Mouse (Mus musculus) ES-E14 (cell line): ENCODE results near the gene Mras. TPM values are rescaled to one million over a fixed set of nuclear protein-coding genes. Genes with fewer than 3 reads are reported as not detected.

ENCODE experiments used
- DNase-seq: peaks from one replicate; pipeline ENCODE4 v3.0.0-alpha.2; 2013; ENCODE audit warnings: low read depth, low spot score
- H3K27ac ChIP-seq: 2 replicates; pipeline ENCODE4 v1.5.1; 2012; ENCODE audit warnings: low read depth, mild to moderate bottlenecking, low read length, moderate library complexity, mixed read lengths; ENCODE audit not compliant: poor library complexity, insufficient read depth, severe bottlenecking
- H3K36me3 ChIP-seq: 2 replicates; pipeline ENCODE4 v1.6.1; 2012; ENCODE audit warnings: mild to moderate bottlenecking, low read length, moderate library complexity, mixed read lengths; ENCODE audit not compliant: control insufficient read depth, poor library complexity, insufficient read depth, severe bottlenecking
- H3K4me1 ChIP-seq, 2 experiments: fragments of 150-350 bp in 1 of 2; sonication (generic) in 1 of 2; 2 replicates each; pipeline ENCODE4 v1.6.1; 2012; ENCODE audit warnings: low read length in 2 of 2, mild to moderate bottlenecking in 1 of 2, mixed read lengths in 1 of 2; ENCODE audit not compliant: control insufficient read depth in 2 of 2, insufficient read depth in 2 of 2, poor library complexity in 1 of 2
- H3K4me3 ChIP-seq, 2 experiments: fragments of 150-350 bp in 1 of 2; sonication (generic) in 1 of 2; 2 replicates each; pipeline ENCODE4 v1.5.1; 2012; ENCODE audit warnings: low read length in 2 of 2, low read depth in 1 of 2, mild to moderate bottlenecking in 1 of 2, mixed read lengths in 1 of 2; ENCODE audit not compliant: insufficient read depth in 1 of 2, poor library complexity in 1 of 2, severe bottlenecking in 1 of 2
- H3K9ac ChIP-seq: 2 replicates; pipeline ENCODE4 v1.6.1; 2012; ENCODE audit warnings: low read depth, mild to moderate bottlenecking, low read length, mixed read lengths; ENCODE audit not compliant: poor library complexity, insufficient read depth, severe bottlenecking
- H3K9me3 ChIP-seq: fragments of 150-350 bp; sonication (generic); 2 replicates; pipeline ENCODE4 v1.6.1; 2012; ENCODE audit warnings: low read depth, mild to moderate bottlenecking, low read length; ENCODE audit not compliant: control insufficient read depth, insufficient read depth
- CHD2 ChIP-seq: IDR thresholded peaks from 2 replicates; pipeline ENCODE4 v1.6.1; 2014; ENCODE audit warnings: mild to moderate bottlenecking, low read depth, low read length, inconsistent platforms
- HCFC1 ChIP-seq: IDR thresholded peaks from 2 replicates; pipeline ENCODE4 v1.6.1; 2012; ENCODE audit warnings: low read length, inconsistent platforms, borderline replicate concordance; ENCODE audit not compliant: insufficient read depth
- MAFK ChIP-seq: IDR thresholded peaks from 2 replicates; pipeline ENCODE4 v1.6.1; 2014; ENCODE audit warnings: mild to moderate bottlenecking, low read depth, low read length, inconsistent platforms; ENCODE audit not compliant: insufficient read depth
- ZC3H11A ChIP-seq: IDR thresholded peaks from 2 replicates; pipeline ENCODE4 v1.6.1; 2012; ENCODE audit warnings: low read depth, mild to moderate bottlenecking, inconsistent platforms, low read length, borderline replicate concordance
- ZNF384 ChIP-seq: IDR thresholded peaks from 2 replicates; pipeline ENCODE4 v1.6.1; 2012; ENCODE audit warnings: low read depth, low read length, inconsistent platforms
- in situ Hi-C, 2 experiments: fragments of 600-800 bp; cut with MboI; formaldehyde crosslinking; loops; one replicate each; pipeline ENCODE4 v1.15.1; 2025; ENCODE audit warnings: low sequenced_read_pairs in 2 of 2, inconsistent platforms in 1 of 2; ENCODE audit not compliant: unreplicated experiment in 2 of 2
- total RNA-seq: library from RNA; depleted of rRNA; stranded (reverse); fragments of 300-350 nt; gene quantifications from 2 replicates; pipeline ENCODE4 v1.2.3, GENCODE M21; 2012

The Mras gene
- total RNA-seq, 1 experiment: 28.5 TPM

DNA sequence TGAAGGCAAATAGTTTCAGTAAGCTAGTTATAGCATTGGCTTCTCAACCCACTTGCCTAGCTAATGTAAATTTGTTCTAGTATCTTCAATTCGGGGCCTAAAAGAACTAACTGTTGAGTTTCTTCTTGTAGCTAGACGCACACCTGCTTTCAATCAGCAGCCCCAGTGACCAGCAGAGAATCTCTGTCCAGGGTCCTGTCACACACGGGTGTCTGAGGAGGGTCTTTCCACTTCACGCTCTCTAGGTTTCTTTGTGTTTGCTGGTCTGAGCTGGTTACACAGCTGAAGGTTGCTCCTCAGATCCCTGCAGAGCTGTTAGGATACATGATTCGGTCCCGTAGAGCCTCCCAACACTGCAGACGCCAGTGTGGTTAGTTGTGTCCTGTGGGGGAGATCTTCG lies 74.1 kb downstream of the Mras start:
- Histone ChIP-seq H3K36me3 (no peaks in the 10 kb centered on the region), H3K27ac (no peak overlapping the region), H3K9ac (no peak overlapping the region), H3K4me1 (peaks cover 0 to 7% of the 10 kb centered on the region in 2 experiments; a peak in 1 of 4 replicates), H3K4me3 (no peak overlapping the region), H3K9me3 (no peaks in the 10 kb centered on the region)
- in situ Hi-C loops: no loop called here
- DNase-seq: no peak
- TF ChIP-seq MAFK (no peak), ZC3H11A (no peak), ZNF384 (no peak)

DNA sequence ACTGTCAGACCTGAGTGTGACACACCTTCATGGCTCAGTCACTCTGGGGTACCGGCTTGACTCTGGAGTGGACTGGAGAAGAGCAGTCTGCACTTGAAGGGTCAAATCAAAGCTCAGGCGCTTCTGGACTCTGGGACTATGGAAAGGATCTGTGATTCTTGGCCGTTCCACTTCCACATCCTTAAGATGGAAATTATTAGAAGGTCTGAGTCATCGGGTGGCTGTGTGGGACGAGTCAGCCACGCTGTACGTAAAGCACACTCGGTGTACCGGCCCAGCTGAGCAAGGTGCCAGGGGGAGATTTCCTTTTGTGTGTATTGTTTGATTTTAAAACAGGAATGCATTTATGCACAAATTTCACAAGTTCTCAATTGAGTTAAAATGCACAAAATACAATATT lies 75.2 kb downstream of the Mras start:
- no peak for TF ChIP-seq CHD2
- TF ChIP-seq MAFK: no peak
- no peak for TF ChIP-seq ZNF384
- no peak for TF ChIP-seq HCFC1
- no peak for TF ChIP-seq ZC3H11A
- in situ Hi-C loops: no loop called here
- H3K9me3 ChIP-seq: no peaks in the 10 kb centered on the region
- no peak for DNase-seq
- H3K9ac ChIP-seq: no peak overlapping the region
- H3K36me3 ChIP-seq: no peaks in the 10 kb centered on the region
- no peak overlapping the region for H3K4me3 ChIP-seq
- peaks cover 0 to 7% of the 10 kb centered on the region in 2 experiments; a peak in 1 of 4 replicates for H3K4me1 ChIP-seq
- no peak overlapping the region for H3K27ac ChIP-seq

DNA sequence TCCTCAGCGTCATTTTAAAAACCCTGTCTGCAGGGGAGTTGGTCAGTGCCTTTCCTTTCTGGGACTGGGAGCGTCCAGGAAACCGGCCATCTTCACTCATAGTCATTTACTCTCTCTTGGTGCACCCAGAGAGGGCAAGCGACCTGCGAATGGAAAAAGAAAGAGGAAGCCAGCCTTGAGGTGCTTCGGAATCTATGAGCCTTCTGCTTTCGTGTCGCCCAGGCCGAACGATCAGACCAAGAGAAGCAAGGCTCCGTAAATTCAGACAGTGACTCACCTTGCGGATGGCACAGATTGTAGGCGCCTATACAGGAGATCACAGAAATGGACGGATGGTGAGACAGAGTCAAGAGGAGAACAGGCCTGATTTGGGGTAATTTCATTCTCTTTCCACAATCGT lies 78.2 kb downstream of the Mras start:
- Histone ChIP-seq H3K4me3 (no peak overlapping the region), H3K4me1 (peaks cover 0 to 5% of the 10 kb centered on the region in 2 experiments; a peak in 1 of 4 replicates), H3K9ac (no peak overlapping the region), H3K27ac (no peak overlapping the region), H3K9me3 (no peaks in the 10 kb centered on the region), H3K36me3 (no peaks in the 10 kb centered on the region)
- in situ Hi-C loops: no loop called here
- TF ChIP-seq ZNF384 (no peak), ZC3H11A (no peak)
- DNase-seq: no peak

DNA sequence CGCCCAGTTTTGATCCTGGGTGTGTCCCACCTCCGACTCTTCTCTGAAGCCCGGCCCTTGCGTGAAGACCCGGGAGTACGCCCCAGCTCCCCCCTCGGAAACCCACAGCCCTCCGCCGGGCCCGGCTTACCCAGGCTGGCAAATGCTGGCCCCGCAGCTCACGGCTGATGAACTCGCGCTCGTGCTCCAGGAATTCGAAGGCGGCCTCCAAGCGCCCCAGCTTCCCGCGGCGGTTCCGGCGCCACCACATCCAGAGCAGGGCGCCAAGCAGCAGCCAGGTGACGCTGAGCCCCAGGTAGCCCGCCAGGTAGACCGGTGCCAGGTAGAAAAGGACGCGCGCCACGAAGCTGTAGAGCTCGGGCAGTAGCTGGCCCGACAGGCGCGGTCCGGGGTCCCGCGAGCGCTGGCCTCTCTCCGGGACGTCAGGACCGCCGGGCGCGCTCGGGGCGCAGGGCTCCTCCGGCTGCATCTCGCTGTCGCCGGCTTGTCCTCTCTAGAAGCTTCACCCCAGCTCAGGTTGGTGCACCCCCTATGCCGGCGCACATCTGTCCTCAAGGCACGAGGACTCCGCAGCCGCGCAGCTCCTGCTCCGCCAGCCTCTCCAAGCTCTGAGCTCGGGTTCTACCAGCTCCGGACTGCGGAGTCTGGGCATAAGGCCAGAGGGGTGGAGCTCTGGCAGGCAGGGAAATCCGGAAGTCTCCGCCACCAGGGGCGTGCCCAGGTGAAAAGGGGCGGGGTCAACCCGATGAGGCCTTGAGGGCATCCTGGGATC lies 79.1 kb downstream of the Mras start, which contains the start of gene Esyt3:
Esyt3 (minus strand) TSS at position 637 of the 772 bp plus-strand sequence.
- DNase-seq: peak; percentile 67

DNA sequence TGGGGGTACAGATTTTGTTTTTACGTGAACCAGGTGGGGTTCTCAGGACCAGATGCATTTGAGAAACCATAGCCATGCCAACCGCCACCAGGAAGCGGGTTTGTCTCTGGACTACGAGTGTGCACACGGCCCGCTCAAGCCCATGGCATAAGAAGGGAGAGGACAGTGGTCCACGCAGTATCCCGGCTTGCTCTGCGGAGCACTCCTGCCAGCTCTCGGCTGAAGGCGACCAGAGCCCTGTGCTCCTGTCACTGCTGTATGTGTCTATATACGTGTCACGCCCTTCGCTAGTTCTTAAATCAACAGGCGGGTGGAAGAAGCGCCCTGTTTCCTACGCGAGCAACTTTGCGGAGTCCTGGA lies 79.6 kb downstream of the Mras start:
- DNase-seq: no peak
- Histone ChIP-seq H3K36me3 (no peaks in the 10 kb centered on the region), H3K9ac (peak overlapping the region; percentile 67), H3K4me3 (peak overlapping the region; percentile 77 to 85), H3K27ac (no peak overlapping the region), H3K4me1 (peaks cover 0 to 5% of the 10 kb centered on the region in 2 experiments; a peak in 1 of 4 replicates), H3K9me3 (no peaks in the 10 kb centered on the region)
- in situ Hi-C loops: no loop called here
- TF ChIP-seq CHD2: no peak
- TF ChIP-seq ZNF384: no peak
- TF ChIP-seq ZC3H11A: no peak
- no peak for TF ChIP-seq MAFK
- no peak for TF ChIP-seq HCFC1

More for the DNA sequence above, 79.1 kb downstream of the Mras start, which contains the start of gene Esyt3:
- in situ Hi-C loops: no loop called here
- Histone ChIP-seq H3K9me3 (no peaks in the 10 kb centered on the region), H3K9ac (peak within 1 kb of the TSS; percentile 67), H3K27ac (no peak within 1 kb of the TSS), H3K36me3 (no peaks in the 10 kb centered on the region), H3K4me1 (peaks cover 0 to 5% of the 10 kb centered on the region in 2 experiments; a peak in 1 of 4 replicates), H3K4me3 (peak within 1 kb of the TSS; percentile 77 to 85)
- TF ChIP-seq HCFC1 (no peak), ZNF384 (no peak), CHD2 (0 out of 2 replicates have a peak, but pooled peaks have one; percentile 51)
